ENCODE assay signal across 11 mouse cellular contexts in the genomic region with DNA sequence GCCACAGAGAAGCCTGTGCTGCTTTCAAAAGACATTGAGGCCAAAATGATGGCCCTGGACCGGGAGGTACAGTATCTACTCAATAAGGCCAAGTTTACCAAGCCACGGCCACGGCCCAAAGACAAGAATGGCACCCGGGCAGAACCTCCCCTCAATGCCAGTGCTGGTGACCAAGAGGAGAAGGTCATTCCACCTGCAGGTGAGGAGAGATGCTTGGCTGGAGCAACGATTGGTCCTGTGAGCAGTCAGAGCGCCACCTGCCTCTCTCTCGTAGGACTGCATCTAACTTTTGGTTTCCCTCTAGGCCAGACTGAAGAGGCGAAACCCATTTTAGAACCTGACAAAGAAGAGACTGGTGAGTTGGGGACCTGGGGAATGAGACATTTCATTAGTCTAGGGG. TPM values are rescaled to one million over a fixed set of nuclear protein-coding genes. Genes with fewer than 3 reads are reported as not detected.
DNase-seq lines count a peak whose midpoint lies in the region; ATAC-seq and TF ChIP-seq lines count a peak whose summit lies in the region.
"Had no signal": no experiment of that assay in that cellular context is flagged by ENCODE, and none has a peak within 500 bp of the region (broad histone marks: within the 10 kb centered on the region; RNA-seq: fewer than 3 reads in every experiment).

No protein-coding gene starts in this region.

- H3K27ac ChIP-seq in left cerebral cortex, adult 2 months, result no peak overlapping the region
- H3K27ac ChIP-seq: heart, embryonic 13.5 days had no signal

- peak; percentile 75 for TF ChIP-seq CTCF in left cerebral cortex, adult 2 months (IDR thresholded peaks at IDR 0.05)

- H3K4me3 ChIP-seq in left cerebral cortex, adult 2 months, result no peak overlapping the region
- H3K4me3 ChIP-seq: heart, embryonic 13.5 days; myocyte had no signal

- ATAC-seq in activated CD4-positive, CD25-positive, alpha-beta regulatory T cell, adult 4 months, result peak; percentile 61
- peak; percentile 54; the same call in 1 of the 2 replicates for ATAC-seq in granulocyte monocyte progenitor cell, adult 5-6 weeks (replicated peaks; ENCODE audit: poor library complexity, severe bottlenecking)
- ATAC-seq in megakaryocyte progenitor cell, adult 5-6 weeks (replicated peaks; ENCODE audit: poor library complexity), result peak; percentile 88
- ATAC-seq: Patski had no signal

- DNase-seq in adrenal gland, postnatal 14 days, result peak; percentile 70
- no peak for DNase-seq in adrenal gland, adult 18-20 months (ENCODE audit: low spot score in 2 of 2)
- DNase-seq in left cerebral cortex, adult 2 months (ENCODE audit: extremely low spot score in 1 of 2, low spot score in 2 of 2), result peak in 1 of 2 experiments; percentile 55
- DNase-seq in left cerebral cortex, adult 9 months (ENCODE audit: low spot score in 2 of 2), result no peak
- DNase-seq in thymus, postnatal 4 days, result peak; percentile 78

- intact Hi-C loops in left cerebral cortex, adult 2 months (cut with DNase I), result loop anchor here (5.0 kb wide), 1 partner anchor 37 kb away; no protein-coding TSS in a partner anchor

RNA-seq across cellular contexts. Expression of gene Slc37a4, which starts 7.4 kb away (rescaled TPM):
- total RNA-seq in adrenal gland, postnatal 14 days (2021), result 20.0 and 29.9 TPM in 2 replicates
- 10 to 100 TPM; 15.2 to 16.1 TPM for total RNA-seq in adrenal gland, adult 18-20 months (2021)
- total RNA-seq in left cerebral cortex, adult 2 months (2021), result 10 to 100 TPM; 25.3 to 28.4 TPM
- 10 to 100 TPM; 14.1 to 17.1 TPM for polyA plus RNA-seq in activated CD4-positive, CD25-positive, alpha-beta regulatory T cell, adult 4 months (2017; shearing (Covaris generic))
- 32.3 and 35.5 TPM in 2 replicates for total RNA-seq in granulocyte monocyte progenitor cell, adult 5-6 weeks (2014; fragmentation: Nextera tagmentation)
- total RNA-seq in granulocyte monocyte progenitor cell, adult 5-6 weeks (2017), result 33.5 and 34.2 TPM in 2 replicates
- 28.8 and 30.6 TPM in 2 replicates for total RNA-seq in megakaryocyte progenitor cell, adult 5-6 weeks (2015)
- 24.9 and 40.9 TPM in 2 replicates for total RNA-seq in megakaryocyte progenitor cell, adult 5-6 weeks (2017)

RNA-seq across cellular contexts. Expression of gene Hyou1, which starts 10.0 kb away (rescaled TPM):
- 122 and 133 TPM in 2 replicates for total RNA-seq in adrenal gland, postnatal 14 days (2021)
- total RNA-seq in adrenal gland, adult 18-20 months (2021), result 100 to 1,000 TPM; 182 to 214 TPM
- total RNA-seq in left cerebral cortex, adult 2 months (2021), result 100 to 1,000 TPM; 127 to 139 TPM
- polyA plus RNA-seq in activated CD4-positive, CD25-positive, alpha-beta regulatory T cell, adult 4 months (2017; shearing (Covaris generic)), result 10 to 100 TPM; 15.7 to 20.3 TPM
- total RNA-seq in granulocyte monocyte progenitor cell, adult 5-6 weeks (2014; fragmentation: Nextera tagmentation), result 126 and 142 TPM in 2 replicates
- total RNA-seq in granulocyte monocyte progenitor cell, adult 5-6 weeks (2017), result 187 and 212 TPM in 2 replicates
- 90.9 and 104 TPM in 2 replicates for total RNA-seq in megakaryocyte progenitor cell, adult 5-6 weeks (2015)
- 172 and 175 TPM in 2 replicates for total RNA-seq in megakaryocyte progenitor cell, adult 5-6 weeks (2017)

RNA-seq across cellular contexts. Expression of gene Rps25, which starts 17.7 kb away (rescaled TPM):
- total RNA-seq in adrenal gland, postnatal 14 days (2021), result 1,105 and 1,276 TPM in 2 replicates
- 1,000 to 10,000 TPM; 1,079 to 1,172 TPM for total RNA-seq in adrenal gland, adult 18-20 months (2021)
- 100 to 1,000 TPM; 644 to 664 TPM for total RNA-seq in left cerebral cortex, adult 2 months (2021)
- polyA plus RNA-seq in activated CD4-positive, CD25-positive, alpha-beta regulatory T cell, adult 4 months (2017; shearing (Covaris generic)), result 1,000 to 10,000 TPM; 3,659 to 4,118 TPM
- total RNA-seq in granulocyte monocyte progenitor cell, adult 5-6 weeks (2014; fragmentation: Nextera tagmentation), result 4,415 and 4,988 TPM in 2 replicates
- 2,316 and 2,478 TPM in 2 replicates for total RNA-seq in granulocyte monocyte progenitor cell, adult 5-6 weeks (2017)
- total RNA-seq in megakaryocyte progenitor cell, adult 5-6 weeks (2015), result 3,273 and 3,407 TPM in 2 replicates
- total RNA-seq in megakaryocyte progenitor cell, adult 5-6 weeks (2017), result 2,047 and 2,155 TPM in 2 replicates

RNA-seq across cellular contexts. Expression of gene Trappc4, which starts 18.1 kb away (rescaled TPM):
- total RNA-seq in adrenal gland, postnatal 14 days (2021), result 60.4 and 66.1 TPM in 2 replicates
- 100 to 1,000 TPM in 1 of 2 experiments, 10 to 100 TPM in 1; 90.8 to 109 TPM for total RNA-seq in adrenal gland, adult 18-20 months (2021)
- total RNA-seq in left cerebral cortex, adult 2 months (2021), result 10 to 100 TPM; 66.8 to 70.2 TPM
- 100 to 1,000 TPM; 119 to 162 TPM for polyA plus RNA-seq in activated CD4-positive, CD25-positive, alpha-beta regulatory T cell, adult 4 months (2017; shearing (Covaris generic))
- total RNA-seq in granulocyte monocyte progenitor cell, adult 5-6 weeks (2014; fragmentation: Nextera tagmentation), result 52.2 and 78.5 TPM in 2 replicates
- 37.7 and 39.6 TPM in 2 replicates for total RNA-seq in granulocyte monocyte progenitor cell, adult 5-6 weeks (2017)
- total RNA-seq in megakaryocyte progenitor cell, adult 5-6 weeks (2015), result 88.4 and 90.5 TPM in 2 replicates
- 25.6 and 26.0 TPM in 2 replicates for total RNA-seq in megakaryocyte progenitor cell, adult 5-6 weeks (2017)

RNA-seq across cellular contexts. Expression of gene Vps11, which starts 27.8 kb away (rescaled TPM):
- total RNA-seq in adrenal gland, postnatal 14 days (2021), result 41.6 and 44.1 TPM in 2 replicates
- total RNA-seq in adrenal gland, adult 18-20 months (2021), result 10 to 100 TPM; 52.5 to 70.4 TPM
- total RNA-seq in left cerebral cortex, adult 2 months (2021), result 10 to 100 TPM; 52.1 to 53.1 TPM
- polyA plus RNA-seq in activated CD4-positive, CD25-positive, alpha-beta regulatory T cell, adult 4 months (2017; shearing (Covaris generic)), result 10 to 100 TPM; 21.5 to 40.8 TPM
- total RNA-seq in granulocyte monocyte progenitor cell, adult 5-6 weeks (2014; fragmentation: Nextera tagmentation), result 25.8 and 27.1 TPM in 2 replicates
- total RNA-seq in granulocyte monocyte progenitor cell, adult 5-6 weeks (2017), result 21.1 and 21.5 TPM in 2 replicates
- 11.9 and 13.0 TPM in 2 replicates for total RNA-seq in megakaryocyte progenitor cell, adult 5-6 weeks (2015)
- 18.7 and 21.3 TPM in 2 replicates for total RNA-seq in megakaryocyte progenitor cell, adult 5-6 weeks (2017)

Comparison
In these comparisons a context has a peak if more than half of its experiments do, and no peak if none do; other contexts are left out.
1. DNase-seq: peak in adrenal gland, postnatal 14 days (single experiment) and thymus, postnatal 4 days (single experiment); none in adrenal gland, adult 18-20 months (0 of 2) and left cerebral cortex, adult 9 months (0 of 2).
2. Peak in every context shown above with its lines, with median percentiles within 50 percentile points of each other: ATAC-seq.